Mouse (Mus musculus) limb, embryonic 14.5 days (tissue): ENCODE results near the gene Fgd6. TPM values are rescaled to one million over a fixed set of nuclear protein-coding genes. Genes with fewer than 3 reads are reported as not detected.
A peak's percentile ranks its signal among the peaks of the same experiment; 100 is the strongest.

Experiments used
- ATAC-seq: fragments of 200-750 bp; cut with Nextera tagmentation; 2 replicates; pipeline ENCODE4 v1.8.0; 2017; ENCODE audit warnings: low read depth, moderate number of reproducible peaks, moderate TSS enrichment; ENCODE audit not compliant: low FRiP score
- DNase-seq: peaks from one replicate; pipeline ENCODE4 v3.0.0-alpha.2; 2015; ENCODE audit warnings: low spot score
- H3K27ac ChIP-seq: fragments of 300-500 bp; sonication (generic); replicated peaks from 2 replicates; pipeline ENCODE4 v1.5.1; 2014; ENCODE audit warnings: low read depth, mild to moderate bottlenecking, low read length, moderate library complexity, mixed read lengths
- H3K27me3 ChIP-seq: fragments of 300-500 bp; sonication (generic); 2 replicates; pipeline ENCODE4 v1.6.1; 2014; ENCODE audit warnings: low read length, mixed read lengths; ENCODE audit not compliant: control insufficient read depth, insufficient read depth
- H3K36me3 ChIP-seq: fragments of 300-500 bp; sonication (generic); 2 replicates; pipeline ENCODE4 v1.6.1; 2014; ENCODE audit warnings: mild to moderate bottlenecking, low read length, moderate library complexity, mixed read lengths; ENCODE audit not compliant: control insufficient read depth, insufficient read depth
- H3K4me1 ChIP-seq: fragments of 300-500 bp; sonication (generic); 2 replicates; pipeline ENCODE4 v1.6.1; 2014; ENCODE audit warnings: antibody characterized with exemption, low read length, mixed read lengths; ENCODE audit not compliant: control insufficient read depth, insufficient read depth
- H3K4me2 ChIP-seq: fragments of 300-500 bp; sonication (generic); replicated peaks from 2 replicates; pipeline ENCODE4 v1.6.1; 2014; ENCODE audit warnings: low read depth, mild to moderate bottlenecking, low read length, moderate library complexity; ENCODE audit not compliant: severe bottlenecking
- H3K4me3 ChIP-seq: fragments of 300-500 bp; sonication (generic); replicated peaks from 2 replicates; pipeline ENCODE4 v1.5.1; 2014; ENCODE audit warnings: low read length
- H3K9ac ChIP-seq: fragments of 300-500 bp; sonication (generic); 2 replicates; pipeline ENCODE4 v1.6.1; 2014; ENCODE audit warnings: mild to moderate bottlenecking, low read depth, low read length, moderate library complexity; ENCODE audit not compliant: severe bottlenecking
- H3K9me3 ChIP-seq: fragments of 300-500 bp; sonication (generic); 2 replicates; pipeline ENCODE4 v1.6.1; 2016; ENCODE audit warnings: low read length; ENCODE audit not compliant: control insufficient read depth
- POLR2A ChIP-seq: fragments of 200-500 bp; IDR thresholded peaks from 2 replicates; pipeline ENCODE4 v1.8.0; 2012; ENCODE audit warnings: inconsistent platforms, mild to moderate bottlenecking, moderate library complexity, borderline replicate concordance; ENCODE audit not compliant: insufficient read depth, insufficient read length; ENCODE audit errors: extremely low read depth
- WGBS: fragments of 180-500 bp; shearing (Covaris S2); extraction: QIAGEN DNeasy Blood & Tissue Kit; methylation state at CpG from one replicate; pipeline ENCODE4 v1.1.7; 2014; 5-methylcytosine and 5-hydroxymethylcytosine counted together
- polyA plus RNA-seq, 2 experiments: library from polyadenylated mRNA; depleted of rRNA in 1 of 2; stranded (reverse) in 1 of 2; unstranded in 1 of 2; fragments of >200 nt; fragmentation: Nextera tagmentation in 1 of 2; extraction: Ambion mirVana in 1 of 2; gene quantifications; 2 replicates each; pipeline versions ENCODE4 v1.2.1 to v1.2.3; 2012 to 2014

Gene Fgd6
- polyA plus RNA-seq, 2 experiments, result 3.2 to 5.5 TPM

DNA sequence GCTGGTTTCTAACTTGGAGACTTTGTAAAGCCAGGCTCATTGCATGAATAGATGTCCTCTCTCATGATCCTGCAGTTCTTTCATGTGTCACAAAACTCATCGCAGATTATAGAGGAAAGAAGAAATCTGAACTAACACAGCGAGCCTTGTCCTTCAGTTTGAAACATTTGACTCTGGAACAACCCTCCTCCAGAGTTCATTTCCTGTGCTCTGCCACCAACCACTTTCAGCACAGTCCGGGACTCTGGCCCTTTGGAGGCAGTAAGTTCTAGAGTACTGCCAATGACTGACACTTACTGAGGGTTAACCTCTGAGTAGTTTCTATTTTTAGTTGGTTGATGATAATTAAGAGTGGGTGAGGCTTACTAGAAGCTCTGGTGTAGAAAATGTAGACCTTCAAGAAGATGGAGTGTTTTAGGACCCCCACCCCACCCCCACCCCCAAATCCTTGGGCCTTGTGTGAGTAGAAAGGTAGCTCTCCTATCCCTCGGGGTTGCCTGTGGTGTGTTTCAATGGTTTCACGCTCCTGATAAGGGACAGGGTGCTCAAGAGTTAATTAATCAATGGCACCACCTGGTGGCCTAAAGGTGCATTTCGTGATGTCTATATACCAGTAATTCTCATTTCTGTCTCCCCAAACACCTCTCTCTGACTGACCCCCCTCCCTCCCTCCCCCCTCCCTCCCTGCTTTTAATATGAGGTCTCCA is 80.2 kb downstream of the Fgd6 start:
- 32% methylated on average over 6 of the region's 6 CpGs for WGBS
- peaks cover 10% of the 10 kb centered on the region; the same call in 1 of the 2 replicates for H3K4me1 ChIP-seq
- 0 out of 2 replicates have a peak overlapping the region, but pooled peaks have one; percentile 15 for H3K4me2 ChIP-seq
- H3K9me3 ChIP-seq, result no peaks in the 10 kb centered on the region
- DNase-seq (peak; percentile 93), ATAC-seq (peak; percentile 78)
- no peak overlapping the region for H3K9ac ChIP-seq
- H3K4me3 ChIP-seq, result no peak overlapping the region
- no peaks in the 10 kb centered on the region for H3K36me3 ChIP-seq
- no peaks in the 10 kb centered on the region for H3K27me3 ChIP-seq
- no peak overlapping the region for H3K27ac ChIP-seq
- no peak for TF ChIP-seq POLR2A

DNA sequence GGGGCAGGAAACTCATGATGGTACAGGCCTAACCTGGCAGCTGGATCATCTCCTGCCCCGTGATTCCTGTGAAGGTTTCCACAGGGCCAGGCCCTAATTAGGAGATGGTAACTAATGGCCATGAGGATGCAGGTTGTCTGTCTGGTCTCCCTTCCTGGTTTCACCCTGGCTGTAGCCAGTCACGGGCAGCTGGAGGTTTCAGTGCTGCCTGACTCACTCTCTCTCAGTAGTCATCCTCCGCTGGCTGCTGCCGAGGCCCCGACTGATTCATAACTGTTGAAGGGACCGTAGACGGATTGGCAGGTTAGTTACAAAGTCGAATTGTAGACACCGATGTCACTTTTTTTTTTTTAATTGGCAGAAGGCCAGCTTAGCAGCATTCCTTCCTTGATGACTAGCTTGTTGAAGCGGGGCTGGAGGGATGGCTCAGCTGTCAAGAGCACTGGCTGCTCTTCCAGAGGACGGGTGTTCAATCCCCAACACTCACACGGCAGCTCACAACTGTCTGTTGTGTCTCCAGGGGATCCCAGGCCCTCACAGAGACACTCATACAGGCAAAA is 81.1 kb downstream of the Fgd6 start:
- H3K27me3 ChIP-seq, result no peaks in the 10 kb centered on the region
- H3K4me2 ChIP-seq, result no peak overlapping the region
- H3K36me3 ChIP-seq, result 0 out of 2 replicates have a peak, but pooled peaks cover 3% of the 10 kb centered on the region
- peaks cover 5% of the 10 kb centered on the region; the same call in 1 of the 2 replicates for H3K4me1 ChIP-seq
- WGBS, result 57% methylated on average over 12 of the region's 12 CpGs
- H3K9ac ChIP-seq, result no peak overlapping the region
- no peak for ATAC-seq
- no peak overlapping the region for H3K27ac ChIP-seq
- no peak for TF ChIP-seq POLR2A
- peak; percentile 17 for DNase-seq
- H3K4me3 ChIP-seq, result no peak overlapping the region
- no peaks in the 10 kb centered on the region for H3K9me3 ChIP-seq

DNA sequence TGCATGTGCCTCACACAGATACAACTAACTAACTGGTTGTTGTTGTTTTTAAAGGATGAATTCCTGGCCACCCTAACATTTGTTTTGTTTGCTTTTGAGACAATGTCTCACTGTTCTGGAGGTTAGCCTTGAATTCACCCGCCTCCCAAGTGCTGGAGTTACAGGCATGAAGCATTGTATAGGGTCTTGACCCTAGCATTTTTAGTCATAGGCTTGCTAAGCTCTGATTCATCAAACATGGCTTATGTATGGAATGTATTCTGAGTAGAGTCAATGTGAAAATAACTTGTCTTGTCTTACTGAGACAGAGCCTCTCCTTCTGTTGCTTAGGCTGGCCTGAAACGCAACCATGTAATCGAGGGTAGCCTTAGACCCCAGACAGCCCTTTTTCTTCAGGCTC is 82.1 kb downstream of the Fgd6 start:
- Histone ChIP-seq H3K4me1 (0 out of 2 replicates have a peak, but pooled peaks cover 2% of the 10 kb centered on the region), H3K27ac (no peak overlapping the region), H3K4me2 (no peak overlapping the region), H3K9me3 (no peaks in the 10 kb centered on the region), H3K27me3 (no peaks in the 10 kb centered on the region), H3K4me3 (no peak overlapping the region), H3K36me3 (peaks cover 4% of the 10 kb centered on the region; the same call in 1 of the 2 replicates), H3K9ac (no peak overlapping the region)
- no peak for TF ChIP-seq POLR2A
- 86% methylated on average over 3 of the region's 3 CpGs for WGBS
- ATAC-seq, result no peak
- DNase-seq, result no peak

DNA sequence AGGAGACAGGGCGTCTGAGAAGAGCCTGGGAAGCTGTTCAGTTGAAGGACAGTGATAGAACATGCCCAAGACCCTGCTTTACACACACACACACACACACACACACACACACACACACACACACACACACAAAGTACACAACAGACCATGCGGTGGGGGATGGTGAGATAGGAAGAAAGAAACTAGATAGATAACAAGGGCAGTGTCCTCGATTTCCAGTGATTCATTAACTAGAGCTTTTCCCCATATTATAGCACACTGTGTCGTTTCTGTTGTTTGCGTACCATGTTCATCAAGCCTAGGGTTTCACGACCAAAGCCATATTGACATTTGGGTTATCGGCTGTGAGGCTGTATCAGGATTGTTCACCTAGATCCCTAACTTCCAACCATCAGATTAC is 83.2 kb downstream of the Fgd6 start:
- WGBS, result 92% methylated on average over 7 of the region's 7 CpGs

DNA sequence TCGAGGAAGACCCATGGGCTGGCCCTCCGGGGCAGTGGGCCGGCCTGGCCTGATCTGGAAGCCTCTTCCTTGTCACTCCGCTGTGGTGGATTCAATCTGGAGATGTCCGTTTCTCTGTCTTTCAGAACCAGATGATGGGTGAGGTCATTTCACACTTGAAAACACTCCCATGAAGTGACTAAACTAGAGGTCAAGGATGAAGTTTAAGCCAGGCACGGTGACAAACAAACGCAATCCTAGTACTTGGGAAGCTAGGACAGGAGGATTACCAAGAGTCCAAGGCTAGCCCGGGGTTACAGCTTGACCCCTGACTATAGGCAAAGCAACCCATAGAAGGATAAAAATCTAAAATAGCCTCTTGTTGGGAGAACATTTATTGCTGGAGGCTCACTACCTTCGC is 84.9 kb downstream of the Fgd6 start:
- ATAC-seq, result no peak
- TF ChIP-seq POLR2A, result no peak
- H3K4me3 ChIP-seq, result no peak overlapping the region
- no peaks in the 10 kb centered on the region for H3K9me3 ChIP-seq
- H3K27ac ChIP-seq, result no peak overlapping the region
- no peak overlapping the region for H3K9ac ChIP-seq
- 0 out of 2 replicates have a peak, but pooled peaks cover 1% of the 10 kb centered on the region for H3K4me1 ChIP-seq
- WGBS, result 88% methylated on average over 9 of the region's 9 CpGs
- no peak overlapping the region for H3K4me2 ChIP-seq
- no peak for DNase-seq
- no peaks in the 10 kb centered on the region for H3K27me3 ChIP-seq
- H3K36me3 ChIP-seq, result peaks cover 18% of the 10 kb centered on the region

More for the DNA sequence above, 83.2 kb downstream of the Fgd6 start:
- H3K4me1 ChIP-seq, result 0 out of 2 replicates have a peak, but pooled peaks cover 2% of the 10 kb centered on the region
- H3K4me3 ChIP-seq, result no peak overlapping the region
- no peak overlapping the region for H3K9ac ChIP-seq
- ATAC-seq, result no peak
- H3K27me3 ChIP-seq, result no peaks in the 10 kb centered on the region
- DNase-seq, result no peak
- no peak overlapping the region for H3K4me2 ChIP-seq
- TF ChIP-seq POLR2A, result no peak
- no peaks in the 10 kb centered on the region for H3K9me3 ChIP-seq
- H3K27ac ChIP-seq, result no peak overlapping the region
- H3K36me3 ChIP-seq, result peaks cover 11% of the 10 kb centered on the region; the same call in 1 of the 2 replicates
